Comparison of ENCODE assay signal across 22 mouse cellular contexts in the genomic region with DNA sequence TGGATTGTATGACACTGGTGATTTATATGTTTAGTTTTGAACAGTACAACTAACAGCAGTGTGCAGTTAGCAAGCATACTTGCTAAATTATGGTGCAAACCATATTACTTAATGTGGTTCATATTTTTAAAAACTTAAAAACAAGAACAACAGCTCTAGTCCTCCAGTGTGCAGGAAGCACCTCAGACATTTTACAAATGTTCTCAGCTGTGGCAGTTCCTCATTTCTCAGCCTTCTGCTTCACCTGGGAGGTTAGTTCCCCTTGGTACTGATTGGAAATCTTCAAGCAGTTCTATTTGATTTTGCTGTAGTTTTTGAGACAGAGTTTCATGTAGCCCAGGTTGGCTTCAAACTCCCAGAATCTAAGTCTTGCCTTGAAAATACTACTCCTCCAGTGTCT.
DNase-seq lines count a peak whose midpoint lies in the region; ATAC-seq and TF ChIP-seq lines count a peak whose summit lies in the region.
"Had no signal": no experiment of that assay in that cellular context is flagged by ENCODE, and none has a peak within 500 bp of the region (broad histone marks: within the 10 kb centered on the region; RNA-seq: fewer than 3 reads in every experiment).

No protein-coding gene starts in this region.

- peaks cover 28% of the 10 kb centered on the region for H3K4me1 ChIP-seq in embryonic fibroblast, embryonic 13.5 days (ENCODE audit: control insufficient read depth, insufficient read depth, low read length)
- H3K4me1 ChIP-seq in heart, embryonic 12.5 days (replicated peaks): no peaks in the 10 kb centered on the region
- H3K4me1 ChIP-seq: embryonic facial prominence, embryonic 12.5 days; forebrain, embryonic 10.5 days; forebrain, embryonic 12.5 days had no signal

- 0 out of 2 replicates have a peak, but pooled peaks have one; percentile 26 for ATAC-seq in megakaryocyte progenitor cell, adult 5-6 weeks (replicated peaks; ENCODE audit: poor library complexity)
- no peak for ATAC-seq in heart, embryonic 12.5 days (ENCODE audit: insufficient number of reproducible peaks, low FRiP score)
- ATAC-seq: forebrain, embryonic 14.5 days; forebrain, embryonic 16.5 days had no signal

- H3K27me3 ChIP-seq in heart, embryonic 12.5 days (replicated peaks): no peaks in the 10 kb centered on the region
- H3K27me3 ChIP-seq: embryonic facial prominence, embryonic 12.5 days; forebrain, embryonic 12.5 days had no signal

- no peak for TF ChIP-seq POLR2A in embryonic fibroblast, embryonic 13.5 days (IDR thresholded peaks at IDR 0.05; ENCODE audit: low read depth, low read length)

- DNase-seq in gastrocnemius, adult 2 months: no peak
- DNase-seq in gastrocnemius, postnatal 14 days: no peak
- no peak for DNase-seq in adipocyte (ENCODE audit: low spot score)
- DNase-seq in layer of hippocampus, adult 2 months (ENCODE audit: low spot score in 2 of 2): no peak
- DNase-seq: adrenal gland, adult 8-10 months; adrenal gland, postnatal 14 days; adrenal gland, postnatal 36 days; cerebellum, adult 11-12 months; cerebellum, adult 2 months; cerebellum, adult 9-10 months; cerebellum, postnatal 10 days; cerebellum, postnatal 25 days had no signal

- no peak overlapping the region for H3K4me3 ChIP-seq in gastrocnemius, adult 2 months
- H3K4me3 ChIP-seq in embryonic fibroblast, embryonic 13.5 days (ENCODE audit: insufficient read depth, low read length): no peak overlapping the region
- no peak overlapping the region for H3K4me3 ChIP-seq in heart, embryonic 12.5 days
- H3K4me3 ChIP-seq in layer of hippocampus, adult 2 months: no peak overlapping the region
- H3K4me3 ChIP-seq: embryonic facial prominence, embryonic 10.5 days; embryonic facial prominence, embryonic 12.5 days; erythroblast, embryonic 14.5 days; forebrain, embryonic 10.5 days; forebrain, embryonic 12.5 days had no signal

- no peak overlapping the region for H3K9ac ChIP-seq in heart, embryonic 12.5 days
- H3K9ac ChIP-seq: embryonic facial prominence, embryonic 12.5 days; forebrain, embryonic 12.5 days had no signal

- H3K36me3 ChIP-seq in heart, embryonic 12.5 days: no peaks in the 10 kb centered on the region
- H3K36me3 ChIP-seq: embryonic facial prominence, embryonic 10.5 days; embryonic facial prominence, embryonic 12.5 days; forebrain, embryonic 10.5 days; forebrain, embryonic 12.5 days had no signal

- no peak overlapping the region for H3K4me2 ChIP-seq in heart, embryonic 12.5 days
- H3K4me2 ChIP-seq: embryonic facial prominence, embryonic 12.5 days; forebrain, embryonic 12.5 days had no signal

- H3K27ac ChIP-seq in gastrocnemius, adult 2 months: peak overlapping the region; percentile 61; the same call in 1 of the 2 replicates
- H3K27ac ChIP-seq in embryonic fibroblast, embryonic 13.5 days (ENCODE audit: insufficient read depth, low read length): peak overlapping the region; percentile 78; the same call in 1 of the 2 replicates
- H3K27ac ChIP-seq in heart, embryonic 12.5 days (ENCODE audit: poor library complexity, severe bottlenecking): no peak overlapping the region
- no peak overlapping the region for H3K27ac ChIP-seq in layer of hippocampus, adult 2 months
- H3K27ac ChIP-seq: embryonic facial prominence, embryonic 10.5 days; embryonic facial prominence, embryonic 12.5 days; forebrain, embryonic 10.5 days; forebrain, embryonic 12.5 days had no signal

- TF ChIP-seq CTCF in gastrocnemius, adult 2 months (IDR thresholded peaks at IDR 0.05): no peak
- TF ChIP-seq CTCF in embryonic fibroblast, embryonic 13.5 days (IDR thresholded peaks at IDR 0.05; ENCODE audit: borderline replicate concordance, insufficient read depth, low read length): no peak
- TF ChIP-seq CTCF in layer of hippocampus, adult 2 months (conservative IDR thresholded peaks at IDR 0.05): no peak

- intact Hi-C loops in gastrocnemius, adult 2 months (cut with DNase I): no loop called here
- intact Hi-C loops in gastrocnemius, postnatal 14 days (cut with DNase I; ENCODE audit: low total_unique reads): no loop called here

- no peaks in the 10 kb centered on the region for H3K9me3 ChIP-seq in heart, embryonic 12.5 days (replicated peaks)
- H3K9me3 ChIP-seq: embryonic facial prominence, embryonic 10.5 days; embryonic facial prominence, embryonic 12.5 days; forebrain, embryonic 10.5 days; forebrain, embryonic 12.5 days had no signal

Comparison
In these comparisons a context has a peak if more than half of its experiments do, and no peak if none do; other contexts are left out.
1. H3K27ac ChIP-seq: peak in gastrocnemius, adult 2 months (single experiment) and embryonic fibroblast, embryonic 13.5 days (single experiment); none in heart, embryonic 12.5 days (single experiment) and layer of hippocampus, adult 2 months (single experiment).